Mouse (Mus musculus): Measurements from ENCODE around the gene Lce6a. TPM values are rescaled to one million over a fixed set of nuclear protein-coding genes. Genes with fewer than 3 reads are reported as not detected.

Lce6a gene
- polyA plus RNA-seq (2016; fragmentation: Nextera tagmentation; extraction: Ambion mirVana), result not detected in 2 replicates

GRCm38 (mm10) chr3:92621560-92621959 is at the start of gene Lce6a:
Lce6a (minus strand) TSS chr3:92621660.
- no peak for ATAC-seq
- no peak within 1 kb of the TSS for H3K9ac ChIP-seq
- no peak within 1 kb of the TSS for H3K4me2 ChIP-seq
- H3K27ac ChIP-seq, result no peak within 1 kb of the TSS
- no peaks in the 10 kb centered on the region for H3K9me3 ChIP-seq (replicated peaks)
- no peaks in the 10 kb centered on the region for H3K36me3 ChIP-seq
- H3K4me1 ChIP-seq, result no peaks in the 10 kb centered on the region
- WGBS (ENCODE audit: insufficient replicate concordance), result 49% methylated on average over 2 of the region's 2 CpGs
- H3K27me3 ChIP-seq (replicated peaks), result no peaks in the 10 kb centered on the region
- no peak within 1 kb of the TSS for H3K4me3 ChIP-seq

DNA sequence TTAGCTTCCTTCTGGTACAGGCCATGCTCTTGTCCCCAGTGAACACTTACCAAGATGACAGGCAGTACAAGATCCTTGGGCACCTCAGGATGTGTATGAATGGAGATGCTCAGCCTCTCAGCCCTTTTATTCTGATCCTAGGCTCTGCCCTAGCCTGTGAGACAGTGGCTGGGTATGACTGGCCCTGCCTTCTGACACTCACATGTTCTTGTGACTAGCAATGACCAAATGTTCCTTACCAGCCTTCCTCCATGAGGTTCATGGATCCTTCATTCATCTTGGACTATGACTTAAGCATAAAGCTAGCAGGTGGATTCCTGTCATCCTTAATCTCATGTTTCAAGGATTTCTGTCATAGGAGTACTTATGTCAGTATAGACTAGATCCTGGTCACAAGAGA is 48.8 kb upstream of the Lce6a start, which contains the start of gene Lce1a2:
Gene Lce1a2 (minus strand): TSS at position 101 of the 400 bp plus-strand sequence.
- Histone ChIP-seq H3K4me2 (no peak within 1 kb of the TSS), H3K9me3 (replicated peaks) (no peaks in the 10 kb centered on the region), H3K9ac (no peak within 1 kb of the TSS), H3K4me1 (no peaks in the 10 kb centered on the region), H3K27ac (no peak within 1 kb of the TSS), H3K36me3 (no peaks in the 10 kb centered on the region), H3K4me3 (no peak within 1 kb of the TSS), H3K27me3 (replicated peaks) (no peaks in the 10 kb centered on the region)
- ATAC-seq, result no peak

DNA sequence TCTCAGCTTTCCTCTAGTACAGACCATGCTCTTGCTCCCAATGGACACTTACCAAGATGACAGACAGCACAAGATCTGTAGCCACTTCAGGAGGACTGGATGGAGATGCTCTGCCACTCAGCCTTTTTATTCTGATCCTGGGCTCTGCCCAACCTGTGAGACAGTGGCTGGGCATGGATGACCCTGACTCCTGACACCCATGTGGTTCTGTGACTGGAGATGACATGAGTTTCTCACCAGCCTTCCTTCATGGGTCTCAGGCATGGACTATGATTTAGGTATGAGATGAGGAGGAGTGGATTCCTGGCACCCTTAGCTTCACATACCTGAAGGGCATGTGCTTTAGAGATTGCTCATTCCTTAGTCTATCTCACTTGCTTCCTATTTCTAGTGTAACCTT is 35.4 kb upstream of the Lce6a start, which contains the start of gene Lce1b:
Gene Lce1b (minus strand): TSS at position 101 of the 400 bp plus-strand sequence.
- Histone ChIP-seq H3K27ac (no peak within 1 kb of the TSS), H3K4me3 (no peak within 1 kb of the TSS), H3K4me1 (no peaks in the 10 kb centered on the region), H3K36me3 (no peaks in the 10 kb centered on the region), H3K9me3 (replicated peaks) (no peaks in the 10 kb centered on the region), H3K27me3 (replicated peaks) (no peaks in the 10 kb centered on the region), H3K4me2 (no peak within 1 kb of the TSS), H3K9ac (no peak within 1 kb of the TSS)
- no peak for ATAC-seq

- 56% methylated on average over 1 of the region's 1 CpGs for WGBS (ENCODE audit: insufficient replicate concordance)
- no peaks in the 10 kb centered on the region for H3K27me3 ChIP-seq (replicated peaks)
- no peaks in the 10 kb centered on the region for H3K36me3 ChIP-seq
- no peak within 1 kb of the TSS for H3K4me2 ChIP-seq
- no peak within 1 kb of the TSS for H3K27ac ChIP-seq
- no peak within 1 kb of the TSS for H3K9ac ChIP-seq
- H3K4me3 ChIP-seq, result no peak within 1 kb of the TSS
- no peaks in the 10 kb centered on the region for H3K4me1 ChIP-seq
- ATAC-seq, result no peak
- H3K9me3 ChIP-seq (replicated peaks), result no peaks in the 10 kb centered on the region
Measured at GRCm38 (mm10) chr3:92648207-92648606, 26.7 kb upstream of the Lce6a start, which contains the start of gene Lce1a1. Lce1a1 (minus strand) TSS chr3:92648307.

DNA sequence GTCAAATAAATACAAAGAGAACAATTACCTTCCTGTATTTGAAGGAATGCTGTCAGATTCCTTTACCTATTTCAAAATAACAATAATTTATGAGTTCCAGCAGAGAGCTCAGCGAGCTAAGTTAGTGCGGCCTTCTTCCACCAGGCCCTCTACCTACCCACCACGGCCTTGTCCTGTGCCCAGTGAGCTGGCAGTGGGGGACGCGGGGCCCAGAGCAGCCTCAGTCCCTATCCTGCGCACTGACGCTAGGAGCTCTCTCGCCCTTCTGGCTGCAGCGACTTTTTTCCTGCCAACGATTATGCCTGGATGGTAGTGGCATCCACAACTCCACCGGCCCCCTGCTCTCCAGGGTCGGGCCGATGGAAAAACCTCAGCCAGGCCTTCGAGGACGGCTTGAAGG is 18.4 kb upstream of the Lce6a start:
- Histone ChIP-seq H3K9me3 (replicated peaks) (no peaks in the 10 kb centered on the region), H3K27ac (no peak overlapping the region), H3K4me2 (no peak overlapping the region), H3K27me3 (replicated peaks) (no peaks in the 10 kb centered on the region), H3K36me3 (no peaks in the 10 kb centered on the region), H3K4me1 (no peaks in the 10 kb centered on the region), H3K4me3 (no peak overlapping the region), H3K9ac (no peak overlapping the region)
- 82% methylated on average over 15 of the region's 15 CpGs for WGBS (ENCODE audit: insufficient replicate concordance)
- no peak for ATAC-seq

DNA sequence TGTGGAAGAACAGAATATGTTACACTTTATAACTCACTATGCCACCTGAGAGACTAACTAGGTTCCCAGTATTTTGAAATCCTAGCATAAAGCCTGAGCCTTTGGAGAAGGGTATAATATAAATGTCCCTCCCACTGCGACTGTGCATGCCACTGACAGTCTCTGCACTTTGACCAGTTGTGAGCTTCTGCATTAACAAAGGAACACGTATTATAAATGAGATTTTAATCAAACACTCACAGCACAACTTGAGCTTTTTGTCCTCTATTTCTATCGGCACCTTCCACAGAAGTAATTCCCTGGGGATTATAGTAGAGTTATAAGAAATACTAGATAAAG is 17.2 kb upstream of the Lce6a start:
- no peak for ATAC-seq
- no peaks in the 10 kb centered on the region for H3K9me3 ChIP-seq (replicated peaks)
- 60% methylated on average over 3 of the region's 3 CpGs for WGBS (ENCODE audit: insufficient replicate concordance)

DNA sequence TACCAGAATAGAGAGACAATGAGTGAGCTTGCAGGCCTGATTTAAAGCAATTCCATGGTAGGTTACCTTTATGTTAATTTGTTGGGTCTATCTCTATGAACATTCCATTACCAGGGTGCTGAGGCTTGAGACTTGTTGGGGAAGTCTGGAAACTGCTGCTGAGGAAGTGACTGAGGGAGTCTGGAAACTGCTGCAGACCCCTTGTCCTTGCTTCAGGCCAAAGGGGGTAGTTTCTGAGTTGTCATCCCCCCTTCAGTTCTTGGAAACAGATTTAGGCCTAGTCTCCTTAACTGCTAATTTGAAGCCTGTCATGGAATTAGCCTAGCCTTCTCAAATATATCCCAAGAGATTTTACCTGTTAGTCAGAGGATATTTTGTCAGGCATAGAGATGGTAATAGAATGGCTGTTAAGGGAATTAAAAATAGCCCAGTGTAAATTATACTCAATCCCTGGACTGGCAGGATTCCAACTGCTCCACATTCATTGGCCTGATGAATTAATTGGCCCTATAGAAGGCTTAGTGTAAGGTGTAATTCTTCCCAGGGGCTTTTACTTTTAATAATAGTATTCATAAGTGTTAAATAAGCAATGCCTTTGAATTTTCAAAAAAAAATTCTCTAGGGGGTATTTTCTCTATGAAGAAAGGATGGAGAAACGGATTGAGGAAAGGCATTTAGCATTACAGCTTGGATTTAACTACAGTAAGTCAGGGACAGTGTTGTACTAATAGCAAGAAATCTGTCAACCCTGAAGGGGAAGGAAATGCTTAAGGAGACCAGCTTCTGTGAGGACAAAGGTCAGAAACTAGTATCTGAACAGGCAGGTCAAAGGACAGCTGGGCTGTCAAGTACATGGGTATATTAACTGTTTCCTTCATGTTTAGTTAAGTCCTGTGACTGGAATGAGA is 16.5 kb upstream of the Lce6a start:
- no peaks in the 10 kb centered on the region for H3K9me3 ChIP-seq (replicated peaks)
- no peak overlapping the region for H3K9ac ChIP-seq
- no peak overlapping the region for H3K27ac ChIP-seq
- no peaks in the 10 kb centered on the region for H3K36me3 ChIP-seq
- no peaks in the 10 kb centered on the region for H3K4me1 ChIP-seq
- WGBS (ENCODE audit: insufficient replicate concordance), result 33% methylated on average over 1 of the region's 1 CpGs
- no peak overlapping the region for H3K4me3 ChIP-seq
- no peak for ATAC-seq
- H3K4me2 ChIP-seq, result no peak overlapping the region
- no peaks in the 10 kb centered on the region for H3K27me3 ChIP-seq (replicated peaks)

More for the DNA sequence above, 17.2 kb upstream of the Lce6a start:
- H3K27ac ChIP-seq, result no peak overlapping the region
- no peaks in the 10 kb centered on the region for H3K27me3 ChIP-seq (replicated peaks)
- no peak overlapping the region for H3K9ac ChIP-seq
- H3K4me1 ChIP-seq, result no peaks in the 10 kb centered on the region
- no peak overlapping the region for H3K4me3 ChIP-seq
- no peak overlapping the region for H3K4me2 ChIP-seq
- H3K36me3 ChIP-seq, result no peaks in the 10 kb centered on the region

- Histone ChIP-seq H3K27ac (no peak overlapping the region), H3K4me3 (no peak overlapping the region), H3K9me3 (replicated peaks) (no peaks in the 10 kb centered on the region), H3K36me3 (no peaks in the 10 kb centered on the region), H3K27me3 (replicated peaks) (no peaks in the 10 kb centered on the region), H3K9ac (no peak overlapping the region), H3K4me1 (no peaks in the 10 kb centered on the region), H3K4me2 (no peak overlapping the region)
- ATAC-seq, result no peak
- 28% methylated on average over 1 of the region's 1 CpGs for WGBS (ENCODE audit: insufficient replicate concordance)
Measured at GRCm38 (mm10) chr3:92609804-92610203, 11.7 kb downstream of the Lce6a start.

DNA sequence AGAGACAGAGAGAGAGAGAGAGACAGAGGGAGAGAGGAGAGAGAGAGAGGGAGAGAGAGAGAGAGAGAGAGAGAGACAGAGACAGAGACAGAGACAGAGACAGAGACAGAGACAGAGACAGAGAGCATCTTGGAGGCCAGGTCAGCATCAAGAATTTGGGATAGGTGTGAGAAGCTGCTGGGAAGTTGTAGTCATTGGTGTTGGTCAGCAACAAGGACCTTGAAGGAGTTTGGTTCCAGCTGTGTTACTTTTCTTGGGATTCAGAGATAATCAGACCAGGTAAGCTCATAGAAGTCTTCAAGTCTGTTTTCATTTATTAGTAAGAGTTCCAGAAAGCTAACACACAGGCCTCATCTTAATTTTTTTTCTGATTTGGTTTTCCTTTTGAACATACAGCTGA is 14.1 kb downstream of the Lce6a start, which contains the start of gene 2210017I01Rik:
Gene 2210017I01Rik (minus strand): TSS at position 101 of the 400 bp plus-strand sequence.
- Histone ChIP-seq H3K4me3 (no peak within 1 kb of the TSS), H3K36me3 (no peaks in the 10 kb centered on the region), H3K4me1 (no peaks in the 10 kb centered on the region), H3K9ac (no peak within 1 kb of the TSS), H3K27ac (no peak within 1 kb of the TSS), H3K27me3 (replicated peaks) (no peaks in the 10 kb centered on the region), H3K9me3 (replicated peaks) (no peaks in the 10 kb centered on the region), H3K4me2 (no peak within 1 kb of the TSS)
- ATAC-seq, result no peak

GRCm38 (mm10) chr3:92602169-92602568 is 19.3 kb downstream of the Lce6a start:
- Histone ChIP-seq H3K9me3 (replicated peaks) (0 out of 2 replicates have a peak, but pooled peaks cover 2% of the 10 kb centered on the region), H3K4me3 (no peak overlapping the region), H3K9ac (no peak overlapping the region), H3K36me3 (no peaks in the 10 kb centered on the region), H3K27me3 (replicated peaks) (no peaks in the 10 kb centered on the region), H3K27ac (no peak overlapping the region), H3K4me2 (no peak overlapping the region), H3K4me1 (no peaks in the 10 kb centered on the region)
- 22% methylated on average over 1 of the region's 1 CpGs for WGBS (ENCODE audit: insufficient replicate concordance)
- no peak for ATAC-seq

DNA sequence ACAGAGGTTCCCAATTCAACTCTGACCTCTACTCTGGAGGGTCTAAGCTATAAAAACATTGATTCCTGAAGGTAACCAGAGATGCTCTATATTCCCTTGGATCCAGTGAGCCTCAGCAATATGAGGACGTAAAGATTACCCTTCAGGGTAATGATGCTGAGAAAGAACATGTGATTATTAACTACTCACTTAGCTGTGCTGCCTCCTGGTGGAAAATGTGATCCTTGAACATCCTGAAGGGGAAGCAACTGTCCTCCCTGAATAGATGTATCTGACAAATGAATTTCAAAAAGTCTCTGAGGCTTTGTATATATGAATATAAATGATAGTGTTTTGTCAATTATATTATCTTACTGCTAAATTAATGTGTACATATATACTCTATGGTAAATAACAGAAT is 21.0 kb downstream of the Lce6a start:
- no peaks in the 10 kb centered on the region for H3K36me3 ChIP-seq
- no peak overlapping the region for H3K9ac ChIP-seq
- no peak overlapping the region for H3K27ac ChIP-seq
- H3K4me1 ChIP-seq, result no peaks in the 10 kb centered on the region
- H3K4me2 ChIP-seq, result no peak overlapping the region
- H3K4me3 ChIP-seq, result no peak overlapping the region
- no peaks in the 10 kb centered on the region for H3K27me3 ChIP-seq (replicated peaks)
- no peak for ATAC-seq
- 50% methylated on average over 1 of the region's 1 CpGs for WGBS (ENCODE audit: insufficient replicate concordance)
- H3K9me3 ChIP-seq (replicated peaks), result 0 out of 2 replicates have a peak, but pooled peaks cover 2% of the 10 kb centered on the region

- Histone ChIP-seq H3K27ac (no peak overlapping the region), H3K9ac (no peak overlapping the region), H3K4me1 (no peaks in the 10 kb centered on the region), H3K36me3 (no peaks in the 10 kb centered on the region), H3K9me3 (replicated peaks) (0 out of 2 replicates have a peak, but pooled peaks cover 2% of the 10 kb centered on the region), H3K4me2 (no peak overlapping the region), H3K27me3 (replicated peaks) (no peaks in the 10 kb centered on the region), H3K4me3 (no peak overlapping the region)
- no peak for ATAC-seq
Measured at GRCm38 (mm10) chr3:92599973-92600372, 21.5 kb downstream of the Lce6a start.

All from liver, embryonic 12.5 days (tissue).